Mouse (Mus musculus): ENCODE measurements around the gene Ing2. TPM values are rescaled to one million over a fixed set of nuclear protein-coding genes. Genes with fewer than 3 reads are reported as not detected.

Ing2 gene
- polyA plus RNA-seq, 1 experiment from 2014 or later: 14.4 TPM

DNA sequence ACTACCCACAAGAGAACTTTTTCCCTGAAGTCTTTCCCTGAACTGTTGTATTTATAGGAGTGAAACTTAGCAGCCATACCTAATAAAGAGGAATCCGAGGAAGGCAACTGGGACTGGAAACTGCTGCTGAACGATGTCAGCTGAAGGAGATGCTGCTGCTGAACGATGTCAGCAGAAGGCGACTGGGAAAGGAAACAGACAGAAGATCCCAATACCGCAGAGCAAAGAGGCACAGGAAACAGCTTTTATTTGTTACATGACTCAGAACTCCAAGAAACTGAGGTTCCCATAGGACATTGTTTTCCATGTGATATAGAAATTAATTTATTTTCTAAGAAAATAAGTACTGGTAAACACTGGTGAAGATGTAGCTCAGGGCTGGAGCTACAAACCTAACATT lies 9.1 kb upstream of the Ing2 start:
- no peak overlapping the region for H3K27ac ChIP-seq (replicated peaks; ENCODE audit: low read depth, low read length)
- no peak overlapping the region for H3K4me3 ChIP-seq (ENCODE audit: low read depth, low read length)
- H3K36me3 ChIP-seq (replicated peaks; ENCODE audit: control insufficient read depth, insufficient read depth, low read depth, low read length): no peaks in the 10 kb centered on the region
- H3K9ac ChIP-seq (replicated peaks; ENCODE audit: low read length): no peak overlapping the region
- no peaks in the 10 kb centered on the region for H3K4me1 ChIP-seq (ENCODE audit: control insufficient read depth, insufficient read depth, low read length)
- no peaks in the 10 kb centered on the region for H3K9me3 ChIP-seq (replicated peaks; ENCODE audit: control insufficient read depth, low read length)
- 84% methylated on average over 5 of the region's 5 CpGs for WGBS
- H3K4me2 ChIP-seq (ENCODE audit: low read depth, low read length): no peak overlapping the region
- H3K27me3 ChIP-seq (ENCODE audit: control insufficient read depth, insufficient read depth, low read length): no peaks in the 10 kb centered on the region
- ATAC-seq (replicated peaks; ENCODE audit: insufficient number of reproducible peaks, low FRiP score, low TSS enrichment, low read depth): no peak
- DNase-seq (ENCODE audit: low spot score): no peak

DNA sequence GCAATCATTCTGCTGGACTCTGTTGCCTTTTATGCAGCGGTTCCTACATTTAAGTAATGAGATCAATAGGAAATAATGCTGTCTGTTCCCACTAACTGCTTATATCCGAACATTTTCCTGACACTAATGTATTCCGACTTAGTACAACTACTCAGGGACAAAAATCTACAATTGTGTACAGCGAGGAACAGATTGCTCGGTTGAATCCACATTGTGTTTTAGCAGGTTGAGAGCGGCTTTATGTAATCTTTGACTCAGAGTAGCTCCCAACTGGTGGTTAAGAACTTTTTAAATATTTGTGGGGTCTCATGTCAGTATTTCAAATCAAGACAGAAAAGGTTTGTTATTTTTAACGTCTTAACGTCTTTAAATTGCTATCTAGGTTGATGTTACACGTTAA lies 8.6 kb upstream of the Ing2 start:
- no peak for DNase-seq (ENCODE audit: low spot score)
- no peak for ATAC-seq (replicated peaks; ENCODE audit: insufficient number of reproducible peaks, low FRiP score, low TSS enrichment, low read depth)
- Histone ChIP-seq H3K27ac (replicated peaks; ENCODE audit: low read depth, low read length) (no peak overlapping the region), H3K9ac (replicated peaks; ENCODE audit: low read length) (no peak overlapping the region), H3K9me3 (replicated peaks; ENCODE audit: control insufficient read depth, low read length) (no peaks in the 10 kb centered on the region), H3K27me3 (ENCODE audit: control insufficient read depth, insufficient read depth, low read length) (no peaks in the 10 kb centered on the region), H3K4me2 (ENCODE audit: low read depth, low read length) (no peak overlapping the region), H3K36me3 (replicated peaks; ENCODE audit: control insufficient read depth, insufficient read depth, low read depth, low read length) (no peaks in the 10 kb centered on the region), H3K4me3 (ENCODE audit: low read depth, low read length) (no peak overlapping the region), H3K4me1 (ENCODE audit: control insufficient read depth, insufficient read depth, low read length) (no peaks in the 10 kb centered on the region)
- 86% methylated on average over 9 of the region's 9 CpGs for WGBS

DNA sequence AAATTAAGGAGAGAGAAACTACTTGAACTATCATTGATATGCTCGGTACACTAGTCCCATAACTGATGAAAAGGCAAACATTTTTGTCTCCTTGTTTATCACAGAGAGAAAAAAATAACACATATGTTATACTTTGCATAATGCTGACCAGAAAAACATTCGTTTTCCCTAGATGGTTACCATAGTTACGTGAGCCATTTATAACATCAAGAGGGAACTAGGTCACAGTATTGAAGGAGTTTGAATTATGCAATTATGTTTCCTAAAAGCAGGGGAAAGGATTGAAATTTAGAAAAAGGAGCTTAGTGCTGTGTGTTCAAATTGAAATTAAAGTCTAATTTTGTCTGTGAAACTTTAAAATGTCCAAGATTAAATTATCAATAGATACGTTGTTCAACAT lies 5.0 kb upstream of the Ing2 start:
- H3K4me3 ChIP-seq (ENCODE audit: low read depth, low read length): no peak overlapping the region
- ATAC-seq (replicated peaks; ENCODE audit: insufficient number of reproducible peaks, low FRiP score, low TSS enrichment, low read depth) (no peak), DNase-seq (ENCODE audit: low spot score) (no peak)
- no peaks in the 10 kb centered on the region for H3K4me1 ChIP-seq (ENCODE audit: control insufficient read depth, insufficient read depth, low read length)
- no peaks in the 10 kb centered on the region for H3K9me3 ChIP-seq (replicated peaks; ENCODE audit: control insufficient read depth, low read length)
- H3K27me3 ChIP-seq (ENCODE audit: control insufficient read depth, insufficient read depth, low read length): no peaks in the 10 kb centered on the region
- H3K4me2 ChIP-seq (ENCODE audit: low read depth, low read length): no peak overlapping the region
- no peak overlapping the region for H3K9ac ChIP-seq (replicated peaks; ENCODE audit: low read length)
- H3K36me3 ChIP-seq (replicated peaks; ENCODE audit: control insufficient read depth, insufficient read depth, low read depth, low read length): no peaks in the 10 kb centered on the region
- 95% methylated on average over 4 of the region's 4 CpGs for WGBS
- no peak overlapping the region for H3K27ac ChIP-seq (replicated peaks; ENCODE audit: low read depth, low read length)

DNA sequence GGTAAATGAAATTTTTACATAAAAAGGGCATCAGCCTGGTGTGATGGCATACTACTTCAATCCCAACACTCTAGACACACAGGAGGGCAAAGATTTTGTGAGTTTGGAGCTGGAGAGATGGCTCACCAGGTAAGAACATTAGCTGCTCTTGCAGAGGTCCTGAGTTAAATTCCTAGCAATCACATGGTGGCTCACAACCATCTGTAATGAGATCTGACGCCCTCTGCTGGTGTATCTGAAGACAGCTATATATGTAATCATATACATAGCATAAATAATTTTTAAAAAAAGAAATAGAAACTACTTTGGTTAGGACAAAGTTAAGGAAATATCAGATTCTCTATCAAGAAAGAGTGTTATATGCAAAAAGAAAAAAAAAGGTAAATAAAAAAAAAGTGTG lies 4.2 kb upstream of the Ing2 start:
- WGBS: 69% methylated on average over 1 of the region's 1 CpGs
- ATAC-seq (replicated peaks; ENCODE audit: insufficient number of reproducible peaks, low FRiP score, low TSS enrichment, low read depth): no peak

DNA sequence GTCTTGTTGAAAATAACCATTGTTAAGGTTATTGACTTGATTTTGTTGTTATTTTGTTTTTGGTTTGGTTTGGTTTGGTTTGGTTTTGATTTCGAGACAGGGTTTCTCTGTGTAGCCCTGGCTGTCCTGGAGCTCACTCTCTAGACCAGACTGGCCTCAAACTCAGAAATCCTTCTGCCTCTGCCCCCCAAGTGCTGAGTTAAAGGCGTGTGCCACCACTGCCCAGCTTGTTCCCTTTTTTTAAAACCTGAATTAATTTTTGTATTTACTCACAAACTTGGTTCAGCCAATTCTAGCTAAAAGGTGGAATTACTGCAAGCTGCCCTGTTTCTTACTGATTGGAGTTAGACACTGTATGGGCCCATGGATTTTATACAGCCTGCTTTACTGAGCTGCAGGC lies 1.3 kb upstream of the Ing2 start:
- H3K27ac ChIP-seq (replicated peaks; ENCODE audit: low read depth, low read length): no peak overlapping the region
- ATAC-seq (replicated peaks; ENCODE audit: insufficient number of reproducible peaks, low FRiP score, low TSS enrichment, low read depth) (no peak), DNase-seq (ENCODE audit: low spot score) (no peak)
- no peaks in the 10 kb centered on the region for H3K4me1 ChIP-seq (ENCODE audit: control insufficient read depth, insufficient read depth, low read length)
- H3K4me2 ChIP-seq (ENCODE audit: low read depth, low read length): peak overlapping the region; percentile 50
- H3K36me3 ChIP-seq (replicated peaks; ENCODE audit: control insufficient read depth, insufficient read depth, low read depth, low read length): no peaks in the 10 kb centered on the region
- H3K9me3 ChIP-seq (replicated peaks; ENCODE audit: control insufficient read depth, low read length): no peaks in the 10 kb centered on the region
- H3K27me3 ChIP-seq (ENCODE audit: control insufficient read depth, insufficient read depth, low read length): no peaks in the 10 kb centered on the region
- H3K4me3 ChIP-seq (ENCODE audit: low read depth, low read length): no peak overlapping the region
- 51% methylated on average over 2 of the region's 2 CpGs for WGBS
- no peak overlapping the region for H3K9ac ChIP-seq (replicated peaks; ENCODE audit: low read length)

More for the DNA sequence above, 4.2 kb upstream of the Ing2 start:
- no peak overlapping the region for H3K9ac ChIP-seq (replicated peaks; ENCODE audit: low read length)
- no peak overlapping the region for H3K4me2 ChIP-seq (ENCODE audit: low read depth, low read length)
- DNase-seq (ENCODE audit: low spot score): no peak
- H3K9me3 ChIP-seq (replicated peaks; ENCODE audit: control insufficient read depth, low read length): no peaks in the 10 kb centered on the region
- H3K27me3 ChIP-seq (ENCODE audit: control insufficient read depth, insufficient read depth, low read length): no peaks in the 10 kb centered on the region
- H3K4me3 ChIP-seq (ENCODE audit: low read depth, low read length): no peak overlapping the region
- H3K36me3 ChIP-seq (replicated peaks; ENCODE audit: control insufficient read depth, insufficient read depth, low read depth, low read length): no peaks in the 10 kb centered on the region
- no peaks in the 10 kb centered on the region for H3K4me1 ChIP-seq (ENCODE audit: control insufficient read depth, insufficient read depth, low read length)
- H3K27ac ChIP-seq (replicated peaks; ENCODE audit: low read depth, low read length): no peak overlapping the region

DNA sequence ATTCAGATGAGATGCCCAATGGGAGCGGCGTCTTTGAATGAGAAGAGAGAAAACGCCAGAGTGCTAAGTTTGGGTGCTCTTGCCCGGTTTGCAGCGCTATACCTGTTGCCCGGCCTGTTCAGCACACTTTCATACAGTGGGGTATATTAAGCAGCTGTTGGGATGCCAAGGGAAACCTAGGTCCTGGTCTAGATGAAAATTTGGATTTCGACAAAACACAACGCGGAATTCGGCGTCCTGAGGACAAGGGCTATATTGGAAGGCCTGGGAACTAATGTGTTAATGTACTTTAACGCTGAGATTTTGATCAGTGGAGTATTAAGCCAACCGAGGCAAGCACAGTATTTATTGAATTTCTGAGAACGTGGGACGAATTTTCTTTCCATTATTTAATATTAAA lies 868 bp upstream of the Ing2 start:
- Histone ChIP-seq H3K4me1 (ENCODE audit: control insufficient read depth, insufficient read depth, low read length) (no peaks in the 10 kb centered on the region), H3K4me3 (ENCODE audit: low read depth, low read length) (peak overlapping the region; percentile 93), H3K4me2 (ENCODE audit: low read depth, low read length) (peak overlapping the region; percentile 50), H3K9ac (replicated peaks; ENCODE audit: low read length) (peak overlapping the region; percentile 89), H3K27me3 (ENCODE audit: control insufficient read depth, insufficient read depth, low read length) (no peaks in the 10 kb centered on the region), H3K9me3 (replicated peaks; ENCODE audit: control insufficient read depth, low read length) (no peaks in the 10 kb centered on the region), H3K36me3 (replicated peaks; ENCODE audit: control insufficient read depth, insufficient read depth, low read depth, low read length) (no peaks in the 10 kb centered on the region), H3K27ac (replicated peaks; ENCODE audit: low read depth, low read length) (no peak overlapping the region)
- DNase-seq (ENCODE audit: low spot score) (no peak), ATAC-seq (replicated peaks; ENCODE audit: insufficient number of reproducible peaks, low FRiP score, low TSS enrichment, low read depth) (no peak)
- 2% methylated on average over 15 of the region's 15 CpGs for WGBS

DNA sequence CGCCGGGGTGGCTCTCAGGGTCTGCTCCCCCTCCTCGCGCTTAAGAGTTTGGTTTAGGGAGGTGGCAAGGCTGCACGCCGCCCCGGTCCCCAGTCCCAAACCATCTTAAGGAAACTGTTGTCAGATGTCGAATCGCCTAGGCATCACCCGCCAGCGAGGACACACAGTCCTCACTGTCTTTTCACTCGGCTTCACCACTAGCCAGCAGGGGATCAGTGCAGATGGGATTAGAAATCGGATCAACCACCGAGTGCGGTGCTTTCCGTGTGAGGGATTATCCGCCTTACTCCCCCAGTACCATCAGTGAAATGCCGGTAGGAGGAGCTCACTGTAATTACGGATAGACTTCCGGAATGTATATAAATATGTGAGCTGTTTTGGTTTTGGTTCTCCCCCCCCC lies 430 bp upstream of the Ing2 start:
- Histone ChIP-seq H3K9ac (replicated peaks; ENCODE audit: low read length) (peak overlapping the region; percentile 89), H3K4me1 (ENCODE audit: control insufficient read depth, insufficient read depth, low read length) (no peaks in the 10 kb centered on the region), H3K4me3 (ENCODE audit: low read depth, low read length) (peak overlapping the region; percentile 93), H3K27me3 (ENCODE audit: control insufficient read depth, insufficient read depth, low read length) (no peaks in the 10 kb centered on the region), H3K27ac (replicated peaks; ENCODE audit: low read depth, low read length) (peak overlapping the region; percentile 82), H3K9me3 (replicated peaks; ENCODE audit: control insufficient read depth, low read length) (no peaks in the 10 kb centered on the region), H3K36me3 (replicated peaks; ENCODE audit: control insufficient read depth, insufficient read depth, low read depth, low read length) (no peaks in the 10 kb centered on the region), H3K4me2 (ENCODE audit: low read depth, low read length) (peak overlapping the region; percentile 50)
- WGBS: 0% methylated on average over 20 of the region's 20 CpGs
- peak; percentile 70 for DNase-seq (ENCODE audit: low spot score)
- peak; percentile 15; the same call in 1 of the 2 replicates for ATAC-seq (replicated peaks; ENCODE audit: insufficient number of reproducible peaks, low FRiP score, low TSS enrichment, low read depth)

DNA sequence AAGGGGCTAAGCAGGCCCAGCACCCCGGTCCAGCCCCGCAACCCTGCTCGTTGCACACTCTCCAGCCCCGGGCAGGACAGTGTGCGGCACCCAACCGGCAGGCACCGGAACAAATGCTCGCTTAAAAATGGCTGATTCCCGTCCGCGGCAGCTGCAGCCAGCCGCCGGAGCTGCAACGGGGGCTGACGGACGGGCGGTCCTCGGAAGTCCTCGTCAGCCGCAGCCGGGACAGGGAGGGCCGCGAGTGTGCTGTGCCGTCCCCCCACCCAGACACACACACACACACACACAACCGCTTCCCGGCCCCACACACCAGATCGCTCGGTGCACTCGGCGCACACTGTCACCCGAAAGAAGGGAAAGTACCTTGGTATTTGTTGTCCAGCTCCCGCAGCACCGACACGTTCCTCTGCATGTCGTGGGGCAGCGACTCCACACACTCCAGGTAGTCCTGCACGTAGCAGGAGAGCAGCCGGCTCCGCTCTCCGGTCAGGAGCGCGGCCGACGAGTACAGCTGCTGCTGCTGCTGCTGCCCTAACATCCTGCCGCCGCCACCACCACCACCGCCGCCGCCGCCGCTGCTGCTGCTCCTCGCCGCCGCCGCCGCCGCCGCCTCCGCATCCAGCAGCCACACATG lies 1.1 kb downstream of the Ing2 start:
- no peaks in the 10 kb centered on the region for H3K4me1 ChIP-seq (ENCODE audit: control insufficient read depth, insufficient read depth, low read length)
- peak overlapping the region; percentile 71 for H3K4me2 ChIP-seq (ENCODE audit: low read depth, low read length)
- peak overlapping the region; percentile 72 for H3K27ac ChIP-seq (replicated peaks; ENCODE audit: low read depth, low read length)
- H3K9ac ChIP-seq (replicated peaks; ENCODE audit: low read length): peak overlapping the region; percentile 81
- H3K36me3 ChIP-seq (replicated peaks; ENCODE audit: control insufficient read depth, insufficient read depth, low read depth, low read length): no peaks in the 10 kb centered on the region
- ATAC-seq (replicated peaks; ENCODE audit: insufficient number of reproducible peaks, low FRiP score, low TSS enrichment, low read depth) (peak; percentile 15), DNase-seq (ENCODE audit: low spot score) (no peak)
- peak overlapping the region; percentile 93 for H3K4me3 ChIP-seq (ENCODE audit: low read depth, low read length)
- H3K9me3 ChIP-seq (replicated peaks; ENCODE audit: control insufficient read depth, low read length): no peaks in the 10 kb centered on the region
- no peaks in the 10 kb centered on the region for H3K27me3 ChIP-seq (ENCODE audit: control insufficient read depth, insufficient read depth, low read length)
- under 1% methylated on average over 47 of the region's 59 CpGs for WGBS

Data from embryonic facial prominence, embryonic 11.5 days (tissue).